Mouse (Mus musculus) limb, embryonic 15.5 days (tissue): ENCODE data around the gene Gm10260. TPM values are rescaled to one million over a fixed set of nuclear protein-coding genes. Genes with fewer than 3 reads are reported as not detected.

Source experiments
- ATAC-seq: fragments of 200-750 bp; cut with Nextera tagmentation; 2 replicates; pipeline ENCODE4 v1.8.0; 2017; ENCODE audit warnings: low read depth, moderate TSS enrichment; ENCODE audit not compliant: insufficient number of reproducible peaks, low FRiP score, low TSS enrichment
- H3K27ac ChIP-seq: fragments of 300-500 bp; sonication (generic); 2 replicates; pipeline ENCODE4 v1.5.1; 2015; ENCODE audit warnings: moderate library complexity, mild to moderate bottlenecking, inconsistent platforms
- H3K27me3 ChIP-seq: fragments of 300-500 bp; sonication (generic); 2 replicates; pipeline ENCODE4 v1.6.1; 2015; ENCODE audit warnings: inconsistent platforms
- H3K36me3 ChIP-seq: fragments of 300-500 bp; sonication (generic); 2 replicates; pipeline ENCODE4 v1.6.1; 2015; ENCODE audit warnings: inconsistent platforms
- H3K4me1 ChIP-seq: fragments of 300-500 bp; sonication (generic); 2 replicates; pipeline ENCODE4 v1.6.1; 2015; ENCODE audit warnings: inconsistent platforms
- H3K4me2 ChIP-seq: fragments of 300-500 bp; sonication (generic); 2 replicates; pipeline ENCODE4 v1.6.1; 2015; ENCODE audit warnings: mild to moderate bottlenecking, inconsistent platforms
- H3K4me3 ChIP-seq: fragments of 300-500 bp; sonication (generic); 2 replicates; pipeline ENCODE4 v1.5.1; 2015; ENCODE audit warnings: mild to moderate bottlenecking, inconsistent platforms
- H3K9ac ChIP-seq: fragments of 300-500 bp; sonication (generic); 2 replicates; pipeline ENCODE4 v1.6.1; 2015; ENCODE audit warnings: inconsistent platforms
- H3K9me3 ChIP-seq: fragments of 300-500 bp; sonication (generic); 2 replicates; pipeline ENCODE4 v1.6.1; 2016; ENCODE audit warnings: inconsistent platforms
- WGBS: fragments of 180-500 bp; shearing (Covaris S2); methylation state at CpG from one replicate; pipeline ENCODE4 v1.1.7; 2015; 5-methylcytosine and 5-hydroxymethylcytosine counted together
- polyA plus RNA-seq: library from polyadenylated mRNA; unstranded; fragments of >200 nt; fragmentation: Nextera tagmentation; extraction: Ambion mirVana; gene quantifications from 2 replicates; pipeline ENCODE4 v1.2.1, GENCODE M21; 2015

Gm10260 gene
- polyA plus RNA-seq, 1 experiment from 2014 or later: 4.1 TPM

GRCm38 (mm10) chr13:97734760-97735159 lies 25.7 kb downstream of the Gm10260 start:
- Histone ChIP-seq H3K27ac (no peak overlapping the region), H3K9ac (no peak overlapping the region), H3K27me3 (no peaks in the 10 kb centered on the region), H3K4me1 (no peaks in the 10 kb centered on the region), H3K4me3 (no peak overlapping the region), H3K4me2 (no peak overlapping the region), H3K9me3 (no peaks in the 10 kb centered on the region), H3K36me3 (no peaks in the 10 kb centered on the region)
- ATAC-seq: no peak
- WGBS: 88% methylated on average over 3 of the region's 3 CpGs

- Histone ChIP-seq H3K4me1 (peaks cover 22% of the 10 kb centered on the region; the same call in 1 of the 2 replicates), H3K27ac (no peak overlapping the region), H3K4me2 (no peak overlapping the region), H3K27me3 (no peaks in the 10 kb centered on the region), H3K9ac (no peak overlapping the region), H3K4me3 (no peak overlapping the region), H3K36me3 (no peaks in the 10 kb centered on the region), H3K9me3 (no peaks in the 10 kb centered on the region)
- peak; percentile 63 for ATAC-seq
- WGBS: 49% methylated on average over 11 of the region's 11 CpGs
Measured at GRCm38 (mm10) chr13:97725160-97725825, 35.1 kb downstream of the Gm10260 start.

GRCm38 (mm10) chr13:97724551-97724950 lies 35.9 kb downstream of the Gm10260 start:
- WGBS: 80% methylated on average over 6 of the region's 6 CpGs
- H3K27ac ChIP-seq: no peak overlapping the region
- ATAC-seq: no peak

GRCm38 (mm10) chr13:97712506-97713275 lies 47.7 kb downstream of the Gm10260 start:
- H3K9me3 ChIP-seq: no peaks in the 10 kb centered on the region
- WGBS: 76% methylated on average over 8 of the region's 8 CpGs

More at GRCm38 (mm10) chr13:97724551-97724950, 35.9 kb downstream of the Gm10260 start:
- no peak overlapping the region for H3K4me2 ChIP-seq
- H3K9ac ChIP-seq: no peak overlapping the region
- peaks cover 22% of the 10 kb centered on the region; the same call in 1 of the 2 replicates for H3K4me1 ChIP-seq
- no peaks in the 10 kb centered on the region for H3K9me3 ChIP-seq
- no peaks in the 10 kb centered on the region for H3K27me3 ChIP-seq
- H3K4me3 ChIP-seq: no peak overlapping the region
- no peaks in the 10 kb centered on the region for H3K36me3 ChIP-seq

GRCm38 (mm10) chr13:97711510-97711909 lies 48.9 kb downstream of the Gm10260 start:
- no peak for ATAC-seq
- H3K4me1 ChIP-seq: 0 out of 2 replicates have a peak, but pooled peaks cover 2% of the 10 kb centered on the region
- WGBS: 85% methylated on average over 2 of the region's 2 CpGs
- H3K27ac ChIP-seq: no peak overlapping the region
- no peaks in the 10 kb centered on the region for H3K36me3 ChIP-seq
- no peak overlapping the region for H3K4me2 ChIP-seq
- no peaks in the 10 kb centered on the region for H3K27me3 ChIP-seq
- H3K9ac ChIP-seq: no peak overlapping the region
- no peak overlapping the region for H3K4me3 ChIP-seq
- no peaks in the 10 kb centered on the region for H3K9me3 ChIP-seq

More at GRCm38 (mm10) chr13:97712506-97713275, 47.7 kb downstream of the Gm10260 start:
- Histone ChIP-seq H3K27me3 (no peaks in the 10 kb centered on the region), H3K36me3 (no peaks in the 10 kb centered on the region), H3K4me3 (no peak overlapping the region), H3K27ac (no peak overlapping the region), H3K4me2 (no peak overlapping the region), H3K9ac (no peak overlapping the region), H3K4me1 (0 out of 2 replicates have a peak, but pooled peaks cover 2% of the 10 kb centered on the region)
- no peak for ATAC-seq
